Mouse (Mus musculus) lung, adult 2 months (tissue): ENCODE measurements at regions not wholly inside any gene's neighbourhood (a gene's known extent, or its start where the extent isn't known, plus 50 kb on each side); places are given as distances from the start of the nearest gene placed in this dataset.

Experiments
- CTCF ChIP-seq: fragments of 200-500 bp; IDR thresholded peaks from 2 replicates; pipeline ENCODE4 v1.5.1; 2011; ENCODE audit warnings: mild to moderate bottlenecking, low read length, control low read depth; ENCODE audit not compliant: insufficient read depth
- POLR2A ChIP-seq: fragments of 200-500 bp; IDR thresholded peaks from 2 replicates; pipeline ENCODE4 v1.6.1; 2011; ENCODE audit warnings: low read depth, mild to moderate bottlenecking, control low read depth, low read length, borderline replicate concordance; ENCODE audit errors: extremely low read depth

DNA sequence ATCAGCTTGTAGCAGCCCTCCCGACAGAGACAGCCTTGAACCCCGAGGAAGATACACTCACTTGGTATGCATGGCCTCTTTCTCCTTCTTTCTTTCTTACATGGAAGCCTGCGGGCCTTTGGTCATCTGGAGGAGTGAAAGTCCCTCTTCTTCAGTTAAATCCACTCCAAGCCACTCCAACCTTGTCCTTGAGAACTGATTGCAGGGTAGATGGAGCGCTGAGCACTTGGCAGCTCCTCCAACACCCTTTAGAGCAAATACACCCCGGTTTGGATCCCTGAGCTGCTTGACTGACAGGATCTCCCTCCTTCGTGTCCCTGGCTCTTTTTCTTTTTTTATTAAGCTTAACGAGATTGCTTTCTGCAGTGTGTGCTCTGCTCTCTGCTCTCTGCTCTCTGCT, 173.3 kb upstream of the Fam19a5 start:
- TF ChIP-seq POLR2A = no peak
- TF ChIP-seq CTCF = no peak
